Mouse (Mus musculus): ENCODE measurements around the gene Fam178b. TPM values are rescaled to one million over a fixed set of nuclear protein-coding genes. Genes with fewer than 3 reads are reported as not detected.

Fam178b gene
- polyA plus RNA-seq, 1 experiment, result 0.29 TPM

GRCm38 (mm10) chr1:36559256-36559655 is 123.7 kb downstream of the Fam178b start:
- Histone ChIP-seq H3K27ac (ENCODE audit: insufficient read depth, low read depth, low read length) (no peak overlapping the region), H3K27me3 (ENCODE audit: control insufficient read depth, insufficient read depth, low read length) (peaks cover 12% of the 10 kb centered on the region), H3K4me1 (ENCODE audit: control insufficient read depth, insufficient read depth, insufficient read length, low read length) (peaks cover 11% of the 10 kb centered on the region), H3K4me3 (ENCODE audit: low read depth, low read length) (no peak overlapping the region), H3K36me3 (ENCODE audit: control insufficient read depth, insufficient read depth, low read length) (no peaks in the 10 kb centered on the region)
- TF ChIP-seq CTCF (IDR thresholded peaks at IDR 0.05; ENCODE audit: extremely low read depth, insufficient read length, insufficient replicate concordance, low read depth, low read length), result no peak
- no peak for TF ChIP-seq POLR2A (IDR thresholded peaks at IDR 0.05; ENCODE audit: low read depth, low read length)
- WGBS, result 59% methylated on average over 4 of the region's 4 CpGs

DNA sequence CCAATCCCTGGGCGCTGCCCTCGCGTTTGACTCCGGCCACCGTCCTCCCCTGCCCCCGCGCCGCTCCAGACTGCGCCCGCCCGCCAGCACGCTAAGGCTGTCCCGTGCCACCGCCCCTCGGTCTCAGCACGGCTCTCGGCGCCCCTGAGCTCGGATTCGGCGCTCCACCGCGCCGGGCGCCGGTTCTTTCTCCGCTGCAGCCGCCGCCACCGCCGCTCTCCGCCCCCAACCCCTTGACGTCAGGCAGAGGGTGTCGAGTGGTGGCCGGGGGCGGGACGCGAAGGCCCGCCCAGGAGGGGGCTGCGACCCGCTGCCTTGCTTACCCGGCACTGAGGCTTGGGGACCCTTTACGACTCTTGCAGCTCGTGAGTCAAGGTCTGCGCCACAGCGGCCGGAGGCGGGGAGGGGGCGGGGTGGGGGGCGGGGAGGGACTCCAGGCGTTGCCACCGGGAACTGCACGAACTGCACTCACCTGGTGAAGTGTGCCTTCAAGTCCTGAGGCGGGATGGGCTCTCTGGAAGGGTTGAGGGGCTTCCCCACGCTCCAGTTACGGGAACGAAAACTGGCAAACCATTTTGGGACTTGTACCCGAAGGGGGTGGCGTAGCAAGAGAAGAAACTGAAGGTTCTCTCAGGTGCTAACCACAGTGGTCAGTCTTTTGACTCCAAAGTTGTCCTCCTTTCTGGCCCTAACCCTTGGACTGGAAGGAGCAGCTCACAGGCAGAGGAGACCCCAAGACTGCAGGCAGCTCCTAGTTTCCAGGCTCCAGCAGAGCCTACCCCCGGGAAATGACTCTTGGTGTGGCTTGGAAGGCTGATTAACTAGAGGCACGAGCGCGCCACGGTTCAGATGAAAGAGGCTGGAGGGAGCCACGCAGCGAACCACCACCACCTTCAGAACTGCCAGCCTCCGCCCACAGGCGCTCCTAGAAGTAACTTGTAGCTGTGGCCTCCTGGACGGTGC is 124.7 kb downstream of the Fam178b start, which contains the start of gene Sema4c:
TSS of gene Sema4c (minus strand) at position 319 of the 963 bp plus-strand sequence.
- 2% methylated on average over 69 of the region's 69 CpGs for WGBS
- TF ChIP-seq POLR2A (IDR thresholded peaks at IDR 0.05; ENCODE audit: low read depth, low read length) (no peak), CTCF (IDR thresholded peaks at IDR 0.05; ENCODE audit: extremely low read depth, insufficient read length, insufficient replicate concordance, low read depth, low read length) (no peak)

GRCm38 (mm10) chr1:36557457-36558011 is 125.4 kb downstream of the Fam178b start:
- WGBS, result under 1% methylated on average over 48 of the region's 48 CpGs
- Histone ChIP-seq H3K36me3 (ENCODE audit: control insufficient read depth, insufficient read depth, low read length) (no peaks in the 10 kb centered on the region; the same call in 1 of the 2 replicates), H3K27ac (ENCODE audit: insufficient read depth, low read depth, low read length) (peak overlapping the region; percentile 73), H3K27me3 (ENCODE audit: control insufficient read depth, insufficient read depth, low read length) (peaks cover 12% of the 10 kb centered on the region), H3K4me3 (ENCODE audit: low read depth, low read length) (peak overlapping the region; percentile 73), H3K4me1 (ENCODE audit: control insufficient read depth, insufficient read depth, insufficient read length, low read length) (peaks cover 5% of the 10 kb centered on the region; the same call in 1 of the 2 replicates)
- TF ChIP-seq POLR2A (IDR thresholded peaks at IDR 0.05; ENCODE audit: low read depth, low read length) (no peak), CTCF (IDR thresholded peaks at IDR 0.05; ENCODE audit: extremely low read depth, insufficient read length, insufficient replicate concordance, low read depth, low read length) (no peak)

More for the DNA sequence above, 124.7 kb downstream of the Fam178b start, which contains the start of gene Sema4c:
- H3K27ac ChIP-seq (ENCODE audit: insufficient read depth, low read depth, low read length), result peak within 1 kb of the TSS; percentile 73
- peaks cover 12% of the 10 kb centered on the region for H3K27me3 ChIP-seq (ENCODE audit: control insufficient read depth, insufficient read depth, low read length)
- peaks cover 6% of the 10 kb centered on the region for H3K4me1 ChIP-seq (ENCODE audit: control insufficient read depth, insufficient read depth, insufficient read length, low read length)
- H3K36me3 ChIP-seq (ENCODE audit: control insufficient read depth, insufficient read depth, low read length), result no peaks in the 10 kb centered on the region
- peak within 1 kb of the TSS; percentile 73 for H3K4me3 ChIP-seq (ENCODE audit: low read depth, low read length)

- peak; percentile 73; the same call in 1 of the 2 replicates for TF ChIP-seq CTCF (IDR thresholded peaks at IDR 0.05; ENCODE audit: extremely low read depth, insufficient read length, insufficient replicate concordance, low read depth, low read length)
- TF ChIP-seq POLR2A (IDR thresholded peaks at IDR 0.05; ENCODE audit: low read depth, low read length), result peak; percentile 55
- peak overlapping the region; percentile 73 for H3K4me3 ChIP-seq (ENCODE audit: low read depth, low read length)
- peaks cover 5% of the 10 kb centered on the region; the same call in 1 of the 2 replicates for H3K4me1 ChIP-seq (ENCODE audit: control insufficient read depth, insufficient read depth, insufficient read length, low read length)
- peak overlapping the region; percentile 73 for H3K27ac ChIP-seq (ENCODE audit: insufficient read depth, low read depth, low read length)
- peaks cover 12% of the 10 kb centered on the region for H3K27me3 ChIP-seq (ENCODE audit: control insufficient read depth, insufficient read depth, low read length)
- WGBS, result under 1% methylated on average over 52 of the region's 52 CpGs
- peaks cover 3% of the 10 kb centered on the region; the same call in 1 of the 2 replicates for H3K36me3 ChIP-seq (ENCODE audit: control insufficient read depth, insufficient read depth, low read length)
Observed at GRCm38 (mm10) chr1:36556553-36557456, 126.2 kb downstream of the Fam178b start.

- TF ChIP-seq CTCF (IDR thresholded peaks at IDR 0.05; ENCODE audit: extremely low read depth, insufficient read length, insufficient replicate concordance, low read depth, low read length), result no peak
- TF ChIP-seq POLR2A (IDR thresholded peaks at IDR 0.05; ENCODE audit: low read depth, low read length), result no peak
- Histone ChIP-seq H3K4me1 (ENCODE audit: control insufficient read depth, insufficient read depth, insufficient read length, low read length) (peaks cover 5% of the 10 kb centered on the region; the same call in 1 of the 2 replicates), H3K4me3 (ENCODE audit: low read depth, low read length) (peak overlapping the region; percentile 73), H3K27ac (ENCODE audit: insufficient read depth, low read depth, low read length) (peak overlapping the region; percentile 31; the same call in 1 of the 2 replicates), H3K36me3 (ENCODE audit: control insufficient read depth, insufficient read depth, low read length) (peaks cover 3% of the 10 kb centered on the region; the same call in 1 of the 2 replicates), H3K27me3 (ENCODE audit: control insufficient read depth, insufficient read depth, low read length) (peaks cover 12% of the 10 kb centered on the region)
- WGBS, result 47% methylated on average over 8 of the region's 8 CpGs
Observed at GRCm38 (mm10) chr1:36555798-36556395, 127.1 kb downstream of the Fam178b start.
